Mouse (Mus musculus): ENCODE data around the gene Ulk3. TPM values are rescaled to one million over a fixed set of nuclear protein-coding genes. Genes with fewer than 3 reads are reported as not detected.
A peak's percentile ranks its signal among the peaks of the same experiment; 100 is the strongest.

The Ulk3 gene
- polyA plus RNA-seq, 1 experiment from 2014 or later: 17.3 TPM

- Histone ChIP-seq H3K27me3 (no peaks in the 10 kb centered on the region), H3K4me3 (no peak overlapping the region), H3K9me3 (no peaks in the 10 kb centered on the region), H3K4me1 (no peaks in the 10 kb centered on the region), H3K9ac (no peak overlapping the region), H3K36me3 (peaks cover 52% of the 10 kb centered on the region), H3K4me2 (replicated peaks) (no peak overlapping the region), H3K27ac (no peak overlapping the region)
- WGBS: 76% methylated on average over 7 of the region's 7 CpGs
- no peak for ATAC-seq (ENCODE audit: insufficient number of reproducible peaks, insufficient read depth, low FRiP score, low TSS enrichment)
Observed at GRCm38 (mm10) chr9:57624295-57624694, 35.0 kb downstream of the Ulk3 start.

DNA sequence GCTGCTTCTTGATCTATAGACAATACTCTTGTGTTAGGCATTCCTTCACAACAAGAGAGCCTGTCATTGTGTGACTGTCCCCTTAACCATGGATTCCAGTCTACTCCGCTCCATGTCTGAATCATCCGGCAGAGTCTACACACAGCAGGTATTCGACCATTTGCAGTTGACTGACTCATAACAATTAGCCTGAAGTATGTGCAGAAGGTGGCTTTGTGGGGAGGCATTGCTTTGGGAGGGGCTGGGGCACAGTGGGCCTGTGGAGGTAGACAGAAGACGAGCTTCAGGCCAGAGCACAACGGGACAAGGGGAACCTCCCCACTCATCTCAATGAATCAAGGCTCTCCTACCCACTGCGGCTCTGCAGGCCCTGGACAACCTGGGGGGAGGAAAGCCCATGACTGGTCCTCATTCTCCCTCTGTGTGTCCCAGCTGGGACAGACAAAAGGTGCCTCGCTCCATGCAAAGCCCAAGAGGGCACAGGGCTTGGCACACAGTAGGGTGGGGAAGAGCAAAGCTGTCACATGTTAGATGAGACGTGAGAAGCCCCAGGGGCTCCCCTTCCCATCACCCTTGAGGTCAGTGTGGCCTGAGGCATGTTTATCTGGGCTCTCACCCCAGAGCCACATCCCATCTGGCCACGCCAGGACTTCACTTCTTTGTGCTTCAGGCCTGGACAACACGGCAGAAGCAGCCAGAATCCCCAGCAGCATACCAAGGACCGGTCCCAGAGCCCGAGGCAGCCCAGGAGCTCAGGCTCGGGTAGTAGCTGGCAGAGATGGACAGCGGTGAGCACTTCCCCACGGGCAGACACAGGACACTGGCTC, 36.6 kb downstream of the Ulk3 start:
- no peaks in the 10 kb centered on the region for H3K27me3 ChIP-seq
- no peak overlapping the region for H3K27ac ChIP-seq
- 82% methylated on average over 15 of the region's 15 CpGs for WGBS
- no peak for ATAC-seq (ENCODE audit: insufficient number of reproducible peaks, insufficient read depth, low FRiP score, low TSS enrichment)
- no peaks in the 10 kb centered on the region for H3K9me3 ChIP-seq
- H3K9ac ChIP-seq: no peak overlapping the region
- H3K4me1 ChIP-seq: no peaks in the 10 kb centered on the region
- peaks cover 67% of the 10 kb centered on the region for H3K36me3 ChIP-seq
- no peak overlapping the region for H3K4me3 ChIP-seq
- no peak overlapping the region for H3K4me2 ChIP-seq (replicated peaks)

- Histone ChIP-seq H3K27ac (no peak overlapping the region), H3K36me3 (peaks cover 74% of the 10 kb centered on the region), H3K9me3 (no peaks in the 10 kb centered on the region), H3K4me3 (no peak overlapping the region), H3K9ac (no peak overlapping the region), H3K4me1 (no peaks in the 10 kb centered on the region), H3K4me2 (replicated peaks) (no peak overlapping the region), H3K27me3 (no peaks in the 10 kb centered on the region)
- WGBS: 91% methylated on average over 17 of the region's 17 CpGs
- ATAC-seq (ENCODE audit: insufficient number of reproducible peaks, insufficient read depth, low FRiP score, low TSS enrichment): no peak
Observed at GRCm38 (mm10) chr9:57627191-57627590, 37.9 kb downstream of the Ulk3 start.

DNA sequence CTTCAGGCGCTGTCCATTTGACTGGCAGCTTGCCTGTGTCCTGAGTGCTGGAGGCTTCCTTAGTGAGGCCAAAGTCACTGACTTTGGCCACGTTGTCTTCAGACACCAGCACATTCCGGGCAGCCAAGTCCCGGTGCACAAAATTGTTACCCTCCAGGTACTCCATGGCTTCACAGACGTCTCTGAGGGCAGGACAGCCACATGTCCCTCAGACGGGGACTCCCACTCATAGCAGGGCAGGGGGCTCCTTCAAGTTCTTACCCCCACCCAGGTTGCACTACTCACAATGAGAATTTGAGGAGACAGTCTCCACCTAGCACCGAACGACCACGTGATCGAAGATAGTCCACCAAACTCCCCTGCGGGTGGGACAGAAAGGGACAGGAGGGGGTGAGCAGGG, 38.6 kb downstream of the Ulk3 start:
- no peak overlapping the region for H3K9ac ChIP-seq
- no peak overlapping the region for H3K4me3 ChIP-seq
- H3K4me2 ChIP-seq (replicated peaks): no peak overlapping the region
- no peak for ATAC-seq (ENCODE audit: insufficient number of reproducible peaks, insufficient read depth, low FRiP score, low TSS enrichment)
- peaks cover 74% of the 10 kb centered on the region for H3K36me3 ChIP-seq
- no peak overlapping the region for H3K27ac ChIP-seq
- H3K27me3 ChIP-seq: no peaks in the 10 kb centered on the region
- no peaks in the 10 kb centered on the region for H3K9me3 ChIP-seq
- no peaks in the 10 kb centered on the region for H3K4me1 ChIP-seq
- WGBS: 91% methylated on average over 11 of the region's 11 CpGs

- WGBS: 89% methylated on average over 12 of the region's 12 CpGs
Observed at GRCm38 (mm10) chr9:57628717-57629116, 39.5 kb downstream of the Ulk3 start.

DNA sequence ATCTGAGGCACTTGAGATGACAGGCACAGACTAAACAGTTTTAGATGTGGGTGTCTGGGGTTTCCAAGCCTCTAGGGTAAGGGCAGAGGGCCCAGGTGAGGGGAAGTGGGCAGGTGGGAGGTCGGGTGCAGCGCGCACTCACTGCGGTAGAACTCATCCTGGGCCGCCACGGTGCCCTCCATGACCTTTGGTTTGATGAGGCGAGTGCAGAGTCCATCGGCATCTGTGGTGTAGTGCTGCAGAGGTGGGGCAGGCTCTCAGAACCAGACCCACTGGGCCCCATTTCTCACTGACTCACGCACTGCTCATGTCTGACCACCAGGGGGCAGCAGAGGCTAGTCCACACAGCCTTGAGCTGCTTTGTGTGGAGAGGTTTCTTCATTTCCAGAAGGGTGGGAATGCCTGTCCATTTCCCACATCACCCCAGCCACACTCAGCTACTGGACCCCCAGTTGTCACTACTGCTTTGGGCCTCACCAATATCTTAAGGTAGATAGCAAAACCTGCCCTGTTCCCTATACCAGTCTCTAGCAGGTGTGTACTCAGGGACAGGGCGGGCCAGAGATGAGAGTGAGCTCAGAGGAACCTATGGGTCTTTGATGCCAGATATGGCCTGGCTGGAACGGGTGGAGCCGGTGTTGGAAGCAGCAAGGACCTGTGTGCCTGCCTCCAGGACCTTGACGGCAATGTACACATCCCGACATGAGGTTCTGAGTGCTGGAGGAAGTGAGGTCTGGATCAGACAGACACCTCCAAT, 40.0 kb downstream of the Ulk3 start:
- no peaks in the 10 kb centered on the region for H3K27me3 ChIP-seq
- H3K9ac ChIP-seq: no peak overlapping the region
- no peak overlapping the region for H3K4me3 ChIP-seq
- H3K9me3 ChIP-seq: no peaks in the 10 kb centered on the region
- ATAC-seq (ENCODE audit: insufficient number of reproducible peaks, insufficient read depth, low FRiP score, low TSS enrichment): peak; percentile 49
- peaks cover 76% of the 10 kb centered on the region for H3K36me3 ChIP-seq
- no peak overlapping the region for H3K4me2 ChIP-seq (replicated peaks)
- no peaks in the 10 kb centered on the region for H3K4me1 ChIP-seq
- H3K27ac ChIP-seq: no peak overlapping the region
- WGBS: 74% methylated on average over 14 of the region's 14 CpGs

More at GRCm38 (mm10) chr9:57628717-57629116, 39.5 kb downstream of the Ulk3 start:
- Histone ChIP-seq H3K27me3 (no peaks in the 10 kb centered on the region), H3K4me3 (no peak overlapping the region), H3K9me3 (no peaks in the 10 kb centered on the region), H3K36me3 (peaks cover 75% of the 10 kb centered on the region), H3K9ac (no peak overlapping the region), H3K4me1 (no peaks in the 10 kb centered on the region), H3K27ac (no peak overlapping the region), H3K4me2 (replicated peaks) (no peak overlapping the region)
- no peak for ATAC-seq (ENCODE audit: insufficient number of reproducible peaks, insufficient read depth, low FRiP score, low TSS enrichment)

DNA sequence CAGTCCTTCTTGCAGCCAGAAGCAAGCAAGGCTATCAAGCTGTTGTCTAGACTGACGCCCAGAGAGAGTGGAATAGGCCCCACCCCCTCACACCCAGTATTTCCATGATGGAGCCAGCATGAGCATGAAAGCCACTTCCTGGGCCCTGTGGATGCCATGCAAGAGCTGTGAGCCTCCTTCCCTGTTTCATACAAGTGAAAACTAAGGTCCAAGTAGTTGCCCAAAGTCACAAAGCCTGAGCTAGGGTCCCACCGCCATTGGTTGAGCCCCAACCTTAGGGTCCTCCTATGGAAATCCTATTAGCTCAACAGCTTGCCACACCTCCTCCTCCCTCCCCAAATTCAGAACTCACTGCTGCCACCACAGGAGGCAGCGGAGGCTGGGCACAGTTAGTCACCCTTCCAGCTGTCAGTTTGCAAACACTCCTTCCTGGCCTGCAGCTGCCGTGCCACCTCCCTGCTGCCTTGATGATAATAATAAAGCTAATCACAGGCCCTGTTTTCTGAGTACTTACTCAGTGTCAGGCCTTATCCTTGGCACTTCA, 44.3 kb downstream of the Ulk3 start:
- Histone ChIP-seq H3K9ac (no peak overlapping the region), H3K36me3 (peaks cover 38% of the 10 kb centered on the region)

GRCm38 (mm10) chr9:57637272-57637671, 48.0 kb downstream of the Ulk3 start:
- H3K4me3 ChIP-seq: no peak overlapping the region
- H3K4me1 ChIP-seq: peaks cover 51% of the 10 kb centered on the region
- peak overlapping the region; percentile 37 for H3K4me2 ChIP-seq (replicated peaks)
- ATAC-seq (ENCODE audit: insufficient number of reproducible peaks, insufficient read depth, low FRiP score, low TSS enrichment): no peak
- H3K9me3 ChIP-seq: no peaks in the 10 kb centered on the region
- no peaks in the 10 kb centered on the region for H3K27me3 ChIP-seq
- H3K36me3 ChIP-seq: peaks cover 18% of the 10 kb centered on the region; the same call in 1 of the 2 replicates
- WGBS: 17% methylated on average over 3 of the region's 3 CpGs
- no peak overlapping the region for H3K9ac ChIP-seq
- H3K27ac ChIP-seq: peak overlapping the region; percentile 87

More for the DNA sequence above, 44.3 kb downstream of the Ulk3 start:
- Histone ChIP-seq H3K4me2 (replicated peaks) (no peak overlapping the region), H3K9me3 (no peaks in the 10 kb centered on the region), H3K27ac (no peak overlapping the region), H3K4me1 (peaks cover 14% of the 10 kb centered on the region), H3K27me3 (no peaks in the 10 kb centered on the region), H3K4me3 (no peak overlapping the region)
- no peak for ATAC-seq (ENCODE audit: insufficient number of reproducible peaks, insufficient read depth, low FRiP score, low TSS enrichment)
- 44% methylated on average over 4 of the region's 4 CpGs for WGBS

- Histone ChIP-seq H3K4me2 (replicated peaks) (peak overlapping the region; percentile 37), H3K4me1 (peaks cover 56% of the 10 kb centered on the region), H3K36me3 (peaks cover 18% of the 10 kb centered on the region; the same call in 1 of the 2 replicates), H3K4me3 (no peak overlapping the region), H3K27me3 (no peaks in the 10 kb centered on the region), H3K9me3 (no peaks in the 10 kb centered on the region), H3K27ac (peak overlapping the region; percentile 87), H3K9ac (0 out of 2 replicates have a peak overlapping the region, but pooled peaks have one; percentile 8)
- ATAC-seq (ENCODE audit: insufficient number of reproducible peaks, insufficient read depth, low FRiP score, low TSS enrichment): peak; percentile 36; the same call in 1 of the 2 replicates
- 20% methylated on average over 6 of the region's 6 CpGs for WGBS
Observed at GRCm38 (mm10) chr9:57637741-57638322, 48.6 kb downstream of the Ulk3 start.

DNA sequence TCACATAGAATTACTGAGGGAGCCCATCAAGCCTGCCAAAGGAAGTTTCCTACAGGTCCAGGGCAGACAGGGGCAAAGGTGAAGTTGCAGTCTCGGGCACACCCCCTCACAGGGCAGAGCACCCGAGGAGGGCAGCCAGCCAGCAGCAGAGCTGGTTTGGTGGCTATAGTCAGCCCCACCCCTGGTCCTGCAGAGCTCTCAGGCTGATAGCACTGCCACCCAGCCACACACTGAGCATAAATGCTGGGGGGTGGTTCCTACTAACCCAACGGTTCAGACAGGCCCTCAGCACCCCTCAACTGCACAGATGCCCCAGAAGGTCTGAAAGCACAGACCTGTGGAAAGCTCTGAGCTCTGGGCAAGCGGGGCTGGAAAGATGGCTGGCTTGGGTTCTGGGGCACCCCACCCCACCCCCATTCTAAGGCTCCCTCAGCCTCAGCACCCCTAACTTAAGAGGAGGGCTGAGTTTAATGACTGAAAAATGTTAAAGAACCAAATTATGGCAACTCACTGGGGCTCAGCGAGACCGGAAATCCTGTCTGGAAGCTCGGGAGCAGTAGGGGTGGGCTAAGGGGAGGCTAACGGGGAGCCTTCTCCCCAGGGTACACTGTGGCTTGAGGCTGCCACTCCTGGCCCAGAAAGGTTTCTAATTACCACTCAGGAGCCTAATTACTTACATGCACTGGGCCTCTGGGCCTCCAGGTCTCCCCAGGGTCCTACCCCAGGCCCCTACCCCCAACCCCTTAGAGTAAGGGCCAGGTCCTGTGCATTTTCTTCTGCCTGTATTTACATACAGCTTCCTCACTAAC, 49.6 kb downstream of the Ulk3 start:
- peak overlapping the region; percentile 87 for H3K27ac ChIP-seq

More for the DNA sequence above, 49.6 kb downstream of the Ulk3 start:
- H3K36me3 ChIP-seq: peaks cover 16% of the 10 kb centered on the region; the same call in 1 of the 2 replicates
- 12% methylated on average over 8 of the region's 8 CpGs for WGBS
- ATAC-seq (ENCODE audit: insufficient number of reproducible peaks, insufficient read depth, low FRiP score, low TSS enrichment): no peak
- H3K4me2 ChIP-seq (replicated peaks): peak overlapping the region; percentile 37
- H3K9me3 ChIP-seq: no peaks in the 10 kb centered on the region
- H3K4me1 ChIP-seq: peaks cover 67% of the 10 kb centered on the region
- no peaks in the 10 kb centered on the region for H3K27me3 ChIP-seq
- no peak overlapping the region for H3K4me3 ChIP-seq
- peak overlapping the region; percentile 29 for H3K9ac ChIP-seq
